Mouse (Mus musculus) forebrain, embryonic 13.5 days (tissue): Measurements from ENCODE around the gene Mark4. TPM values are rescaled to one million over a fixed set of nuclear protein-coding genes. Genes with fewer than 3 reads are reported as not detected.

Experiments used
- ATAC-seq: fragments of 200-750 bp; cut with Nextera tagmentation; 2 replicates; pipeline ENCODE4 v1.8.0; 2017
- H3K27ac ChIP-seq: fragments of 300-500 bp; sonication (generic); 2 replicates; pipeline ENCODE4 v1.5.1; 2015; ENCODE audit warnings: inconsistent platforms, mild to moderate bottlenecking, moderate library complexity
- H3K27me3 ChIP-seq: fragments of 300-500 bp; sonication (generic); 2 replicates; pipeline ENCODE4 v1.6.1; 2015; ENCODE audit warnings: mild to moderate bottlenecking, inconsistent platforms
- H3K36me3 ChIP-seq: fragments of 300-500 bp; sonication (generic); 2 replicates; pipeline ENCODE4 v1.6.1; 2015; ENCODE audit warnings: mild to moderate bottlenecking, inconsistent platforms; ENCODE audit not compliant: poor library complexity, severe bottlenecking
- H3K4me1 ChIP-seq: fragments of 300-500 bp; sonication (generic); 2 replicates; pipeline ENCODE4 v1.6.1; 2015; ENCODE audit warnings: inconsistent platforms
- H3K4me2 ChIP-seq: fragments of 300-500 bp; sonication (generic); 2 replicates; pipeline ENCODE4 v1.6.1; 2015; ENCODE audit warnings: inconsistent platforms, mild to moderate bottlenecking, moderate library complexity
- H3K4me3 ChIP-seq: fragments of 300-500 bp; sonication (generic); 2 replicates; pipeline ENCODE4 v1.5.1; 2015; ENCODE audit warnings: mild to moderate bottlenecking, inconsistent platforms
- H3K9ac ChIP-seq: fragments of 300-500 bp; sonication (generic); 2 replicates; pipeline ENCODE4 v1.6.1; 2015; ENCODE audit warnings: mild to moderate bottlenecking, inconsistent platforms
- H3K9me3 ChIP-seq: fragments of 300-500 bp; sonication (generic); replicated peaks from 2 replicates; pipeline ENCODE4 v1.6.1; 2016; ENCODE audit warnings: inconsistent platforms
- WGBS: fragments of 180-500 bp; shearing (Covaris S2); methylation state at CpG from one replicate; pipeline ENCODE4 v1.1.7; 2015; 5-methylcytosine and 5-hydroxymethylcytosine counted together
- polyA plus RNA-seq: library from polyadenylated mRNA; unstranded; fragments of >200 nt; fragmentation: Nextera tagmentation; extraction: Ambion mirVana; gene quantifications from 2 replicates; pipeline ENCODE4 v1.2.1, GENCODE M21; 2015

Mark4 gene
- polyA plus RNA-seq, 1 experiment from 2014 or later = 12.2 TPM

- Histone ChIP-seq H3K9me3 (no peaks in the 10 kb centered on the region), H3K4me1 (peaks cover 25% of the 10 kb centered on the region), H3K4me3 (no peak overlapping the region), H3K27me3 (no peaks in the 10 kb centered on the region), H3K27ac (no peak overlapping the region), H3K9ac (no peak overlapping the region), H3K4me2 (peak overlapping the region; percentile 98; the same call in 1 of the 2 replicates), H3K36me3 (peaks cover 30% of the 10 kb centered on the region)
- ATAC-seq = no peak
- 82% methylated on average over 11 of the region's 11 CpGs for WGBS
Measured at GRCm38 (mm10) chr7:19455819-19456495, 2.7 kb downstream of the Mark4 start.

- no peak overlapping the region for H3K27ac ChIP-seq
- H3K4me3 ChIP-seq = no peak overlapping the region
- H3K27me3 ChIP-seq = no peaks in the 10 kb centered on the region
- ATAC-seq = no peak
- no peak overlapping the region for H3K4me2 ChIP-seq
- WGBS = 93% methylated on average over 4 of the region's 4 CpGs
- no peak overlapping the region for H3K9ac ChIP-seq
- peaks cover 38% of the 10 kb centered on the region for H3K36me3 ChIP-seq
- no peaks in the 10 kb centered on the region for H3K9me3 ChIP-seq
- H3K4me1 ChIP-seq = peaks cover 25% of the 10 kb centered on the region
Measured at GRCm38 (mm10) chr7:19455186-19455585, 3.4 kb downstream of the Mark4 start.

- no peak overlapping the region for H3K4me2 ChIP-seq
- peaks cover 78% of the 10 kb centered on the region for H3K36me3 ChIP-seq
- no peaks in the 10 kb centered on the region for H3K27me3 ChIP-seq
Measured at GRCm38 (mm10) chr7:19449165-19449564, 9.5 kb downstream of the Mark4 start.

GRCm38 (mm10) chr7:19447689-19448088 lies 10.9 kb downstream of the Mark4 start:
- Histone ChIP-seq H3K27me3 (no peaks in the 10 kb centered on the region), H3K27ac (no peak overlapping the region), H3K4me2 (no peak overlapping the region), H3K4me3 (no peak overlapping the region), H3K4me1 (no peaks in the 10 kb centered on the region), H3K36me3 (peaks cover 85% of the 10 kb centered on the region), H3K9me3 (no peaks in the 10 kb centered on the region), H3K9ac (no peak overlapping the region)
- ATAC-seq = no peak
- 85% methylated on average over 16 of the region's 16 CpGs for WGBS

More at GRCm38 (mm10) chr7:19449165-19449564, 9.5 kb downstream of the Mark4 start:
- Histone ChIP-seq H3K9me3 (no peaks in the 10 kb centered on the region), H3K27ac (no peak overlapping the region), H3K9ac (no peak overlapping the region), H3K4me3 (no peak overlapping the region), H3K4me1 (no peaks in the 10 kb centered on the region)
- 90% methylated on average over 12 of the region's 12 CpGs for WGBS
- 0 out of 2 replicates have a peak, but pooled peaks have one; percentile 25 for ATAC-seq

- Histone ChIP-seq H3K9ac (no peak overlapping the region), H3K27me3 (no peaks in the 10 kb centered on the region), H3K9me3 (no peaks in the 10 kb centered on the region), H3K4me1 (no peaks in the 10 kb centered on the region), H3K36me3 (peaks cover 88% of the 10 kb centered on the region), H3K4me3 (no peak overlapping the region), H3K27ac (no peak overlapping the region), H3K4me2 (no peak overlapping the region)
- no peak for ATAC-seq
- 89% methylated on average over 12 of the region's 12 CpGs for WGBS
Measured at GRCm38 (mm10) chr7:19444801-19445200, 13.8 kb downstream of the Mark4 start.

GRCm38 (mm10) chr7:19443344-19443743 lies 15.3 kb downstream of the Mark4 start:
- H3K27ac ChIP-seq = no peak overlapping the region
- H3K36me3 ChIP-seq = peaks cover 78% of the 10 kb centered on the region
- H3K9me3 ChIP-seq = no peaks in the 10 kb centered on the region
- no peaks in the 10 kb centered on the region for H3K4me1 ChIP-seq
- no peak overlapping the region for H3K4me3 ChIP-seq
- no peak overlapping the region for H3K4me2 ChIP-seq
- peak; percentile 49 for ATAC-seq
- H3K27me3 ChIP-seq = no peaks in the 10 kb centered on the region
- 36% methylated on average over 3 of the region's 3 CpGs for WGBS
- no peak overlapping the region for H3K9ac ChIP-seq

- Histone ChIP-seq H3K9me3 (no peaks in the 10 kb centered on the region), H3K36me3 (peaks cover 77% of the 10 kb centered on the region), H3K27ac (no peak overlapping the region), H3K4me2 (no peak overlapping the region), H3K9ac (no peak overlapping the region), H3K4me1 (no peaks in the 10 kb centered on the region), H3K4me3 (no peak overlapping the region), H3K27me3 (no peaks in the 10 kb centered on the region)
- ATAC-seq = no peak
- WGBS = 87% methylated on average over 9 of the region's 9 CpGs
Measured at GRCm38 (mm10) chr7:19441448-19442091, 17.1 kb downstream of the Mark4 start.

GRCm38 (mm10) chr7:19437048-19437447 lies 21.6 kb downstream of the Mark4 start:
- WGBS = 78% methylated on average over 6 of the region's 9 CpGs
- Histone ChIP-seq H3K9me3 (no peaks in the 10 kb centered on the region), H3K27me3 (no peaks in the 10 kb centered on the region), H3K4me1 (no peaks in the 10 kb centered on the region), H3K9ac (no peak overlapping the region), H3K4me3 (no peak overlapping the region), H3K27ac (no peak overlapping the region), H3K36me3 (peaks cover 87% of the 10 kb centered on the region), H3K4me2 (no peak overlapping the region)
- ATAC-seq = no peak

GRCm38 (mm10) chr7:19436276-19436675 lies 22.3 kb downstream of the Mark4 start:
- 97% methylated on average over 2 of the region's 2 CpGs for WGBS
- no peak overlapping the region for H3K4me3 ChIP-seq
- no peaks in the 10 kb centered on the region for H3K27me3 ChIP-seq
- H3K9me3 ChIP-seq = no peaks in the 10 kb centered on the region
- ATAC-seq = no peak
- peaks cover 88% of the 10 kb centered on the region for H3K36me3 ChIP-seq
- no peaks in the 10 kb centered on the region for H3K4me1 ChIP-seq
- H3K27ac ChIP-seq = no peak overlapping the region
- H3K9ac ChIP-seq = no peak overlapping the region
- no peak overlapping the region for H3K4me2 ChIP-seq

- no peak overlapping the region for H3K27ac ChIP-seq
- no peaks in the 10 kb centered on the region for H3K4me1 ChIP-seq
- peaks cover 99% of the 10 kb centered on the region for H3K36me3 ChIP-seq
- H3K4me3 ChIP-seq = no peak overlapping the region
- ATAC-seq = no peak
- H3K9me3 ChIP-seq = no peaks in the 10 kb centered on the region
- H3K4me2 ChIP-seq = no peak overlapping the region
- WGBS = 91% methylated on average over 2 of the region's 2 CpGs
- H3K27me3 ChIP-seq = no peaks in the 10 kb centered on the region
- H3K9ac ChIP-seq = no peak overlapping the region
Measured at GRCm38 (mm10) chr7:19432475-19432874, 26.1 kb downstream of the Mark4 start.

- no peaks in the 10 kb centered on the region for H3K4me1 ChIP-seq
- H3K4me2 ChIP-seq = no peak overlapping the region
- no peak overlapping the region for H3K4me3 ChIP-seq
- ATAC-seq = no peak
- H3K36me3 ChIP-seq = peaks cover 99% of the 10 kb centered on the region
- H3K27me3 ChIP-seq = no peaks in the 10 kb centered on the region
- no peak overlapping the region for H3K27ac ChIP-seq
- 91% methylated on average over 6 of the region's 6 CpGs for WGBS
- H3K9ac ChIP-seq = no peak overlapping the region
- no peaks in the 10 kb centered on the region for H3K9me3 ChIP-seq
Measured at GRCm38 (mm10) chr7:19430402-19430801, 28.2 kb downstream of the Mark4 start.

GRCm38 (mm10) chr7:19429726-19430125 lies 28.9 kb downstream of the Mark4 start:
- Histone ChIP-seq H3K9ac (no peak overlapping the region), H3K36me3 (peaks cover 99% of the 10 kb centered on the region), H3K27me3 (no peaks in the 10 kb centered on the region), H3K27ac (no peak overlapping the region), H3K4me3 (no peak overlapping the region), H3K9me3 (no peaks in the 10 kb centered on the region), H3K4me1 (no peaks in the 10 kb centered on the region), H3K4me2 (no peak overlapping the region)
- 0 out of 2 replicates have a peak, but pooled peaks have one; percentile 17 for ATAC-seq
- WGBS = 65% methylated on average over 8 of the region's 8 CpGs
